Mouse (Mus musculus) activated CD4-positive, CD25-positive, alpha-beta regulatory T cell, adult 4 months (primary cell): ENCODE measurements around the gene Foxa2. TPM values are rescaled to one million over a fixed set of nuclear protein-coding genes. Genes with fewer than 3 reads are reported as not detected.

Experiments
- ATAC-seq: one replicate; pipeline ENCODE4 v1.8.0; 2017
- polyA plus RNA-seq, 2 experiments: library from polyadenylated mRNA; unstranded; fragments of 100-300 nt; shearing (Covaris generic); gene quantifications; one replicate each; pipeline ENCODE4 v1.2.1; 2017

The Foxa2 gene
- polyA plus RNA-seq, 2 experiments from 2014 or later, result not detected

DNA sequence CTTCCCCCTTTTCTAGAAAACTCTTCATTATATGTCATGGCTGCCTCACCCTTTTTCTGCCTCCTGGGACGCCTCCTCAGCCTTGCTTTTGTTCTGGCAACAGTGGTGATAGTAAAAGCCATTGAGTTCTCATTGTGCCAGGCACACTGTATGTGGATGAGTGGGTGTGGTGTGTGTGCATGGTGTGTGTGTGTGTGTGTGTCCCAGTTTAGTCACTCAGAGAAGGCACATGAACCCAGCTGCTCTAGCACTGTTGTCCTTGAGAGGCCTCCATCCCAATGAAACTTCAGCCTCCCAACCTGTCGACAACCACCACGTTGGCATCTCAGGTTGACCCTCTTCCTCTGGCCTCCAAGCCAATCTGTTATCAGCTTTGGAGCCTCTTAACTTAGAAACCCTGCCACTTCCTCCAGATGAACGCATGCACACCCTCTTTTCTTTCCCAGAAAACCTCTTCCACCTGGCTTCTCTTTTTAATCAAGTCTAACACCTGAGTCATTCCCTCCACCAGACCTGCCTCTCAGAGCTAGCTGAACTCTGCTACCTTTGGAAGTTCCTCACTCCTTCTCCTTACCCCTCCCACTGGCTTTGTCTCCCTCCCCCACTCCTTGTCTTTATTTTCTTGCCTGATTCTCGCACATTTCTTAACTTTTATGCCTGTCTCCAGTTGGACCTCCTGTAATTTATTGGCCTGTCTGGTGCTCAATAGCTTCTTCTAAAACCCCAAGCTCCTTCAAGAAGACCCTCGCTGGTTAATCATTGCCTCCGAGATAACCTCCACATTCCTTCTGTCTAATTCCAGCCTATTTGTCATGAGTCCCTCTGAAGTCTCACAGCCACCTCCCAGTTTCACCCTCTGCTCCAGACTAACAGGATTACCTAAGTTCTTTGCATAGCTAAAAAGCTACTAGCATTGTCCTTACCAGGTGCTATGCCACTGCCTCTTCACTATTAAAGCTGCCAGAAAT, 41.9 kb downstream of the Foxa2 start:
- ATAC-seq, result no peak

DNA sequence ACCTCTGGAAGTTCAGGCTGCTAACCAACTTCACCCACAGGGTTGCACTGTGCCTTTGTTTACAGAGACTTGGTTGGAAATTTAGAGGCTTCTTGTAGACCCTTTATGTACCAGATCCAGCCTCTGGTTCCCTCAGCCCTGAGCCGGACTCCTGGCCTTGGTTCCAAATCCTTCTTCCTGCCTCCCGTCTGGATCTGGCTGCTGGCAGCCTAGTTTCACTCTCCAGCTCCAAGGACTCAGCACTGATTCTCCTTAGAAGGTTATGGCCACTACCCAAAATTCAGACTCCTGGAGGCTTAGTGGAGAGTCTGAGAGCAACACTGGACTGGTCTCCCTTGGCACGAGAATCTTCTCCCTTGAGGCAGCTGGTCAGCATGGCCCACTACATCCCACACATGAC, 43.3 kb downstream of the Foxa2 start:
- ATAC-seq, result no peak

DNA sequence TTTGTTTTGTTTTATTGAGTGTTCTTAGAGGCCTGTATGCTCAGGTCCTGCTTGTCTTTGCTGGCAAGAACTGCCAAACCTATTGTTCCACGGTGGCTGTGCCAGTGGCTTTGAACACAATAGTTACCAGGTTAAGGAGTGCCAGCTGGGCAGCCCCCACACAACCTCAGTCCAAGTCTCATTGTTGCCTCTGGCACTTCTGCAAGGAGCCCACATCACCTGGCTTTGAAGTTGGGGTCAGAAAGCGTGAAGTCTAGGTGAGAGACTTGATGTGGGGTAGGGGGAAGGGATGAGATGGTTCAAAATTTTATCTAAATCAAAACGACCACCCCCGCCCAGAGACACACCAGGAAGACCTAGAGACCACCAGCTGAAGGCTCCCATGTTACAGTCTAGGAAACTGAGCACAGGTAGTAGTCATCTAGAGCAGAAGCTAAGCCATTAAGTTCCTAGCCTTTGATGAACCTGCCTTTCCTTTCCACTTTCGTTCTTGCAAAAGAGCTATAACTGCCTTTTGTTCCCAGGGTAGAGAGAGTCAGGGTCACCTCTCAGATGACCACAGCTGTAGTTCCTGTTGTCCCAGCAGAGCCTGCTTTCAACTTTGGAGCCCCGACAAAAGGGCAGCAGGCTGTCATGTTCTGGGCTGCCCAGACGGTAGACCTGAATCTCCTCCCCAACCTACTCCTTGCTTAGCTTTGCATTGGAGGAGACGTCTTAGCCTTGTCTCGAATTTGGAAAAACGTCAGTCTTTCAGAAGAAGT, 48.4 kb downstream of the Foxa2 start:
- ATAC-seq, result no peak

DNA sequence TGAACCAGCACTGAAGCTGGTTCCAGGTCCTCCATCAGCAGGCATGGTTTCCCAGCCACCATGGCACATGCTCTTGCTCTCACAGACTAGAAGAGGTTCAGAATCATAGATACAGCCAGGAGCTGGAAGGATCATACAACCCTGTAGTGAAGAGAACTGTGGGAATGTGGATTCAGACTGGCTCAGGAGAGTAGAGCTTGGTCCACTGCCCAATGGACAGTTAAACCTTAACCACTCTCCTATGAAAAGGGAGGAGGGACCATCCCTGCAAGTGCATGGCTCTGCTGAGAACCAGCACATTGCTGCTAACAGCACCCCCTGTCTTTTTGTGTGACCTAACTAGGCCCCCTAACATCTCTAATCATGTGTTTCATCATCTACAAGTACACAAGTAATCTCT, 50.0 kb downstream of the Foxa2 start:
- ATAC-seq, result no peak

DNA sequence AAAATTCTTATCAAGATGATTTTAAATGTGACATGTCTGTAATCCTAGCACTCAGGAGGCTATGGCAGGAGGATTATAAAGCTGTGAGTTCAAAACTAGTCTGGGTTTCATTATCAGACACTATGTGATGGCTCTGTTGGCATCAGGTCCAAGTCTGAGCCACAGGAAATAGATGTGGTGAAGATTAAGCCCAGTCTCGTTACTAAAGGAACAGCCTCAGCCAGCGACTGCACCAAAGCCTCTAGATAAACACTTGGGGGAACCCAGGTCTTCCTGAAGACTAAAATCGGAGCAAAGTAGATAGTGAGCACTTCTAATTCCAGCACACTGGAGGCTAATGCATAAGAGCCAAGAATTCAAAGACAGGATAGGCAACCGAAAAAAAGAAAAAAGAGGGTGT, 52.9 kb downstream of the Foxa2 start:
- no peak for ATAC-seq

DNA sequence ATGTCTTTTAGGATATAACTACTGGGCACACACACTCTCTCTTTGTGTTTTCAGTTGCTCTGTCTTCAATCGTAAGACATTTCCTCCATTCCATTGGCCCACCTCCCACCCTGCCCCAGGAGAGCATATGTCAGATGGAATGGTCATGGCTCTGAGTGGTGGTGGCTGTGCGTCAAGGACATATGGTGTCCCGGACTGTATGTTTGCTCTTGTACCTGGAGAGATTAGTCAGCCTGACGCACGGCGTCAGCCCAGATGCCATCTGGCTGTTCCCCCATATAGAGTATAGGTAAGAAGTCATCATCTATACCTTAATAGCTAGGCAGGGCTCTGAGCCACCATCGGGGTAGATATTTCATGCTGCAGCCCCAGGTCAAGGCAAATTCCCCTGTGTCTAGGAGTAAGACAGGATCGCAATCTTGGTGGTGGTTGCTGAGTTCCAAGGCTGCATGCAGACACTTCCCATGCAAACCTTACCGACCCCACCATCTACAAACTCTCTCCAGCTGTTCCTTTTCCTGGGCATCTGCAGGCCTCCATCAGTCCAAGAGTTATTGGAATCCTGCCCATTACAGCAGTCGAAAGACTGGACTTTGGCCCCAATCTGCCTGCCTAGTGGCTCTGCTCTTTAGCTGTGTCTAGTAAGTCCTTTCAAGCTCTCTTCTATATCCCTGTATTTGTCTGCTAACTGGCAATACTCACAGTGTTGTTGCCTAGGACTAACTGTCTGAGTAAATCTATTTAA, 53.7 kb downstream of the Foxa2 start:
- ATAC-seq, result no peak
